Mouse (Mus musculus): ENCODE results near the gene Lrrc8c. TPM values are rescaled to one million over a fixed set of nuclear protein-coding genes. Genes with fewer than 3 reads are reported as not detected.

Gene Lrrc8c
- total and polyA plus RNA-seq, 3 experiments, result 33.0 to 46.0 TPM; not detected in 1

GRCm38 (mm10) chr5:105613002-105613401, 93.8 kb downstream of the Lrrc8c start:
- H3K4me3 ChIP-seq (ENCODE audit: control insufficient read depth in 1 of 2, insufficient read depth in 1 of 2, low read depth in 2 of 2, low read length in 2 of 2), result no peak overlapping the region
- DNase-seq (ENCODE audit: low read depth, low spot score), result no peak
- H3K4me1 ChIP-seq (ENCODE audit: control insufficient read depth in 1 of 2, insufficient read depth in 2 of 2, low read length in 2 of 2), result peaks cover 4 to 8% of the 10 kb centered on the region in 2 experiments
- H3K9ac ChIP-seq (ENCODE audit: control insufficient read depth, low read depth, low read length, poor library complexity, severe bottlenecking), result no peak overlapping the region
- TF ChIP-seq SIN3A (IDR thresholded peaks at IDR 0.05; ENCODE audit: low read length), result no peak
- TF ChIP-seq NELFE (IDR thresholded peaks at IDR 0.05; ENCODE audit: low read depth, low read length), result no peak
- no peak for TF ChIP-seq MYC (IDR thresholded peaks at IDR 0.05; ENCODE audit: low read depth, low read length)
- 0 out of 2 replicates have a peak, but pooled peaks have one; percentile 0 for TF ChIP-seq POLR2AphosphoS2 (IDR thresholded peaks at IDR 0.05; ENCODE audit: low read length)
- no peak for TF ChIP-seq TCF12 (IDR thresholded peaks at IDR 0.05; ENCODE audit: low read depth, low read length)
- TF ChIP-seq NRF1 (IDR thresholded peaks at IDR 0.05; ENCODE audit: insufficient read depth, low read depth, low read length, poor library complexity, severe bottlenecking), result no peak
- TF ChIP-seq TAL1 (IDR thresholded peaks at IDR 0.05; ENCODE audit: low read length), result no peak
- TF ChIP-seq CHD2 (IDR thresholded peaks at IDR 0.05; ENCODE audit: low read length), result no peak
- TF ChIP-seq EP300 (IDR thresholded peaks at IDR 0.05; ENCODE audit: low read depth in 1 of 2, low read length in 2 of 2), result 0 out of 4 replicates have a peak, but pooled peaks of 1 of the 2 experiments have one; percentile 10
- no peak for TF ChIP-seq USF2 (IDR thresholded peaks at IDR 0.05; ENCODE audit: borderline replicate concordance in 1 of 2, insufficient read depth in 1 of 2, low read depth in 1 of 2, low read length in 2 of 2)
- TF ChIP-seq HCFC1 (IDR thresholded peaks at IDR 0.05; ENCODE audit: low read depth, low read length), result no peak
- no peak overlapping the region for H3K27ac ChIP-seq (ENCODE audit: control insufficient read depth, low read depth, low read length)
- no peaks in the 10 kb centered on the region for H3K27me3 ChIP-seq (ENCODE audit: control insufficient read depth in 1 of 2, insufficient read depth in 2 of 2, low read length in 2 of 2)
- H3K36me3 ChIP-seq (ENCODE audit: control insufficient read depth in 1 of 2, insufficient read depth in 2 of 2, low read length in 2 of 2), result peaks cover 8 to 9% of the 10 kb centered on the region in 2 experiments; a peak in 3 of 4 replicates
- H3K79me2 ChIP-seq (ENCODE audit: control insufficient read depth, insufficient read depth, low read length, poor library complexity), result no peaks in the 10 kb centered on the region
- H3K9me3 ChIP-seq (replicated peaks; ENCODE audit: insufficient read depth, low read length), result no peaks in the 10 kb centered on the region

DNA sequence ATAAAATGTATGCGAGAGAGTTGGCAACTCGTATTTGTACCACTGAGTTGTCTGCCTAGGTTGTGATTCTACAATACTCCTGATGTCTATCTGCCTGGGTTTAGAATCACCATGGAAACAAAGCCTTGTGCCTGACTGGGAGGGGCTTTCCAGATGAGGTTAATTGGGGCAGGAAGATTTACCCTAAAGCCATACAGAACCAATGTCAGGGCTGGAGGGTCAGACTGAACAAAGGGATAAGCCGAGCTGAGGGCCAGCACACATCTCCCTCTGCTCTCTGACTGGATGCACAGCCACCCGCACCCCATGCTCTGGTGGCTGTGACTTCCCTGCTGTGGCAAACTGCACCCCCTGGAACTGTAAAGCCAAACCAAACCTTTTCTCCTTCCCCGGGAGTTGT, 94.8 kb downstream of the Lrrc8c start:
- Histone ChIP-seq H3K9ac (ENCODE audit: control insufficient read depth, low read depth, low read length, poor library complexity, severe bottlenecking) (no peak overlapping the region), H3K27me3 (ENCODE audit: control insufficient read depth in 1 of 2, insufficient read depth in 2 of 2, low read length in 2 of 2) (no peaks in the 10 kb centered on the region), H3K9me3 (replicated peaks; ENCODE audit: insufficient read depth, low read length) (no peaks in the 10 kb centered on the region), H3K27ac (ENCODE audit: control insufficient read depth, low read depth, low read length) (no peak overlapping the region), H3K79me2 (ENCODE audit: control insufficient read depth, insufficient read depth, low read length, poor library complexity) (no peaks in the 10 kb centered on the region), H3K4me1 (ENCODE audit: control insufficient read depth in 1 of 2, insufficient read depth in 2 of 2, low read length in 2 of 2) (peaks cover 4 to 8% of the 10 kb centered on the region in 2 experiments), H3K4me3 (ENCODE audit: control insufficient read depth in 1 of 2, insufficient read depth in 1 of 2, low read depth in 2 of 2, low read length in 2 of 2) (no peak overlapping the region), H3K36me3 (ENCODE audit: control insufficient read depth in 1 of 2, insufficient read depth in 2 of 2, low read length in 2 of 2) (peaks cover 2 to 9% of the 10 kb centered on the region in 2 experiments; a peak in 3 of 4 replicates)
- TF ChIP-seq NELFE (IDR thresholded peaks at IDR 0.05; ENCODE audit: low read depth, low read length) (no peak), MEF2A (IDR thresholded peaks at IDR 0.05; ENCODE audit: extremely low read depth, insufficient replicate concordance, low read depth, low read length, poor library complexity, severe bottlenecking) (no peak), USF2 (IDR thresholded peaks at IDR 0.05; ENCODE audit: borderline replicate concordance in 1 of 2, insufficient read depth in 1 of 2, low read depth in 1 of 2, low read length in 2 of 2) (no peak), CHD2 (IDR thresholded peaks at IDR 0.05; ENCODE audit: low read length) (no peak), ZC3H11A (IDR thresholded peaks at IDR 0.05; ENCODE audit: low read depth, low read length) (no peak), TCF12 (IDR thresholded peaks at IDR 0.05; ENCODE audit: low read depth, low read length) (no peak), EP300 (IDR thresholded peaks at IDR 0.05; ENCODE audit: low read depth in 1 of 2, low read length in 2 of 2) (no peak), ZKSCAN1 (IDR thresholded peaks at IDR 0.05; ENCODE audit: low read depth, low read length) (no peak), HCFC1 (IDR thresholded peaks at IDR 0.05; ENCODE audit: low read depth, low read length) (no peak), RCOR1 (IDR thresholded peaks at IDR 0.05; ENCODE audit: low read depth, low read length) (no peak), NRF1 (IDR thresholded peaks at IDR 0.05; ENCODE audit: insufficient read depth, low read depth, low read length, poor library complexity, severe bottlenecking) (no peak)
- DNase-seq (ENCODE audit: low read depth, low spot score), result no peak

Measured in MEL (cell line).